Mouse (Mus musculus): ENCODE results near the gene Hnf1b.

The Hnf1b gene

GRCm38 (mm10) chr11:83852501-83853211 is 2.8 kb downstream of the Hnf1b start:
- DNase-seq (ENCODE audit: low spot score): peak; percentile 61

GRCm38 (mm10) chr11:83853221-83853792 is 3.4 kb downstream of the Hnf1b start:
- peak; percentile 69 for DNase-seq (ENCODE audit: low spot score)

- no peak for DNase-seq (ENCODE audit: low spot score)
Observed at GRCm38 (mm10) chr11:83854091-83854490, 4.2 kb downstream of the Hnf1b start.

GRCm38 (mm10) chr11:83854707-83855106 is 4.8 kb downstream of the Hnf1b start:
- DNase-seq (ENCODE audit: low spot score): no peak

GRCm38 (mm10) chr11:83857256-83857655 is 7.4 kb downstream of the Hnf1b start:
- DNase-seq (ENCODE audit: low spot score): no peak

GRCm38 (mm10) chr11:83865286-83865685 is 15.4 kb downstream of the Hnf1b start:
- DNase-seq (ENCODE audit: low spot score): no peak

GRCm38 (mm10) chr11:83867571-83867970 is 17.7 kb downstream of the Hnf1b start:
- no peak for DNase-seq (ENCODE audit: low spot score)

- no peak for DNase-seq (ENCODE audit: low spot score)
Observed at GRCm38 (mm10) chr11:83869147-83869546, 19.3 kb downstream of the Hnf1b start.

- DNase-seq (ENCODE audit: low spot score): no peak
Observed at GRCm38 (mm10) chr11:83869686-83870085, 19.8 kb downstream of the Hnf1b start.

GRCm38 (mm10) chr11:83871780-83872554 is 22.1 kb downstream of the Hnf1b start:
- DNase-seq (ENCODE audit: low spot score): no peak

GRCm38 (mm10) chr11:83873509-83873908 is 23.6 kb downstream of the Hnf1b start:
- DNase-seq (ENCODE audit: low spot score): no peak

- DNase-seq (ENCODE audit: low spot score): no peak
Observed at GRCm38 (mm10) chr11:83876630-83877029, 26.8 kb downstream of the Hnf1b start.

GRCm38 (mm10) chr11:83877765-83878164 is 27.9 kb downstream of the Hnf1b start:
- DNase-seq (ENCODE audit: low spot score): no peak

- no peak for DNase-seq (ENCODE audit: low spot score)
Observed at GRCm38 (mm10) chr11:83878417-83878952, 28.6 kb downstream of the Hnf1b start.

GRCm38 (mm10) chr11:83879130-83879529 is 29.3 kb downstream of the Hnf1b start:
- DNase-seq (ENCODE audit: low spot score): no peak

GRCm38 (mm10) chr11:83881438-83881837 is 31.6 kb downstream of the Hnf1b start:
- DNase-seq (ENCODE audit: low spot score): no peak

GRCm38 (mm10) chr11:83882552-83882951 is 32.7 kb downstream of the Hnf1b start:
- peak; percentile 77 for DNase-seq (ENCODE audit: low spot score)

GRCm38 (mm10) chr11:83883074-83883473 is 33.2 kb downstream of the Hnf1b start:
- no peak for DNase-seq (ENCODE audit: low spot score)

- DNase-seq (ENCODE audit: low spot score): peak; percentile 47
Observed at GRCm38 (mm10) chr11:83883812-83884211, 33.9 kb downstream of the Hnf1b start.

GRCm38 (mm10) chr11:83885175-83885574 is 35.3 kb downstream of the Hnf1b start:
- DNase-seq (ENCODE audit: low spot score): peak; percentile 85

GRCm38 (mm10) chr11:83886746-83887145 is 36.9 kb downstream of the Hnf1b start:
- no peak for DNase-seq (ENCODE audit: low spot score)

GRCm38 (mm10) chr11:83891366-83891765 is 41.5 kb downstream of the Hnf1b start:
- DNase-seq (ENCODE audit: low spot score): peak; percentile 61

GRCm38 (mm10) chr11:83893325-83893724 is 43.5 kb downstream of the Hnf1b start:
- no peak for DNase-seq (ENCODE audit: low spot score)

All from yolk sac, embryonic 10.5 days (tissue).